Mouse (Mus musculus) hindbrain, embryonic 11.5 days (tissue): ENCODE results near the gene H2al1j. TPM values are rescaled to one million over a fixed set of nuclear protein-coding genes. Genes with fewer than 3 reads are reported as not detected.
"Not testable (repeated sequence)": the region's sequence is repeated elsewhere in the genome, so short reads cannot be mapped to it uniquely, and the experiment has no call there.

ENCODE experiments used
- ATAC-seq: fragments of 200-750 bp; cut with Nextera tagmentation; 2 replicates; pipeline ENCODE4 v1.8.0; 2017; ENCODE audit warnings: mild to moderate bottlenecking, moderate TSS enrichment, moderate library complexity; ENCODE audit not compliant: low FRiP score
- DNase-seq: peaks from one replicate; pipeline ENCODE4 v3.0.0-alpha.2; 2015; ENCODE audit warnings: low spot score
- H3K27ac ChIP-seq: fragments of 300-500 bp; sonication (generic); 2 replicates; pipeline ENCODE4 v1.5.1; 2014; ENCODE audit warnings: mild to moderate bottlenecking, low read depth, low read length
- H3K27me3 ChIP-seq: fragments of 300-500 bp; sonication (generic); 2 replicates; pipeline ENCODE4 v1.6.1; 2014; ENCODE audit warnings: mild to moderate bottlenecking, low read length, moderate library complexity, mixed read lengths; ENCODE audit not compliant: control insufficient read depth, insufficient read depth
- H3K36me3 ChIP-seq: fragments of 300-500 bp; sonication (generic); 2 replicates; pipeline ENCODE4 v1.6.1; 2014; ENCODE audit warnings: mild to moderate bottlenecking, low read length, moderate library complexity, mixed read lengths; ENCODE audit not compliant: control insufficient read depth, insufficient read depth
- H3K4me1 ChIP-seq: fragments of 300-500 bp; sonication (generic); replicated peaks from 2 replicates; pipeline ENCODE4 v1.6.1; 2014; ENCODE audit warnings: low read length, mixed read lengths; ENCODE audit not compliant: control insufficient read depth, insufficient read depth
- H3K4me2 ChIP-seq: fragments of 300-500 bp; sonication (generic); replicated peaks from 2 replicates; pipeline ENCODE4 v1.6.1; 2014; ENCODE audit warnings: mild to moderate bottlenecking, low read depth, low read length
- H3K4me3 ChIP-seq: fragments of 300-500 bp; sonication (generic); 2 replicates; pipeline ENCODE4 v1.5.1; 2014; ENCODE audit warnings: low read depth, low read length
- H3K9ac ChIP-seq: fragments of 300-500 bp; sonication (generic); 2 replicates; pipeline ENCODE4 v1.6.1; 2014; ENCODE audit warnings: low read depth, low read length
- H3K9me3 ChIP-seq: fragments of 300-500 bp; sonication (generic); 2 replicates; pipeline ENCODE4 v1.6.1; 2016; ENCODE audit warnings: low read length; ENCODE audit not compliant: control insufficient read depth
- WGBS: fragments of 180-500 bp; shearing (Covaris S2); extraction: QIAGEN DNeasy Blood & Tissue Kit; methylation state at CpG from one replicate; pipeline ENCODE4 v1.1.7; 2014; 5-methylcytosine and 5-hydroxymethylcytosine counted together
- polyA plus RNA-seq: library from polyadenylated mRNA; unstranded; fragments of >200 nt; fragmentation: Nextera tagmentation; extraction: Ambion mirVana; gene quantifications from 2 replicates; pipeline ENCODE4 v1.2.1, GENCODE M21; 2014

Gene H2al1j
- polyA plus RNA-seq = not detected in 2 replicates

- not testable (repeated sequence) for H3K4me1 ChIP-seq, H3K27ac ChIP-seq, H3K27me3 ChIP-seq, H3K4me2 ChIP-seq, ATAC-seq, H3K4me3 ChIP-seq, DNase-seq, H3K36me3 ChIP-seq, H3K9ac ChIP-seq, H3K9me3 ChIP-seq
- WGBS = 87% methylated on average over 2 of the region's 2 CpGs
Observed at GRCm38 (mm10) chrX:11327522-11327921, at the start of gene H2al1j. H2al1j (plus strand) TSS chrX:11327822.

DNA sequence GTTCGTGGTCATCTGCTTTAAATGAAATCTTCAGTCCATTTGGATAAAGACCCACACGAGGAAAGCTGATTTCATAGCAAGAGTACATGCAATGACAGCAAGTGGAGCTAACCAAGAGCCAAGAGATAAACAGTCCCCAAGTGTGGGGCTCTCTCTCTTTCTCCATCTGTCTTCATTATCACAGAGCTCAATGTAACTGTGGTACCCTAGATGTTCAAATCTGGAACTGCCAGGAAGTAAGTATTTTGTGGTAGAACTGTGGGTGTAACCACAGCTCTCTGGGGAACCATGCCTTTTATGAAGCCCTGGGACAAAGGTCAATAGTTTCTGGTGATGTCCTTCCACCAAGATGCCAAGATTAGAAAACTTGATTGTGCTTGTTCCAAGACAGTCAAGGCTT is 46.9 kb upstream of the H2al1j start:
- no peaks in the 10 kb centered on the region for H3K9me3 ChIP-seq
- no peak for ATAC-seq
- DNase-seq = no peak
- H3K4me3 ChIP-seq = no peak overlapping the region
- no peaks in the 10 kb centered on the region for H3K27me3 ChIP-seq
- no peaks in the 10 kb centered on the region for H3K36me3 ChIP-seq
- no peaks in the 10 kb centered on the region for H3K4me1 ChIP-seq
- 73% methylated on average over 2 of the region's 2 CpGs for WGBS
- no peak overlapping the region for H3K27ac ChIP-seq
- no peak overlapping the region for H3K4me2 ChIP-seq
- no peak overlapping the region for H3K9ac ChIP-seq

- whole genome bisulfite sequencing = 85% methylated on average over 14 of the region's 14 CpGs
- H3K27me3 ChIP-seq = no peaks in the 10 kb centered on the region; the same call in 1 of the 2 replicates
Observed at GRCm38 (mm10) chrX:11288306-11288882, 39.2 kb upstream of the H2al1j start.

GRCm38 (mm10) chrX:11289244-11289643 is 38.4 kb upstream of the H2al1j start:
- no peaks in the 10 kb centered on the region for H3K9me3 ChIP-seq
- no peak overlapping the region for H3K9ac ChIP-seq
- H3K27ac ChIP-seq = no peak overlapping the region
- DNase-seq (no peak), ATAC-seq (no peak)
- no peak overlapping the region for H3K4me3 ChIP-seq
- H3K27me3 ChIP-seq = no peaks in the 10 kb centered on the region; the same call in 1 of the 2 replicates
- no peaks in the 10 kb centered on the region for H3K36me3 ChIP-seq
- 59% methylated on average over 4 of the region's 4 CpGs for WGBS
- no peaks in the 10 kb centered on the region for H3K4me1 ChIP-seq
- no peak overlapping the region for H3K4me2 ChIP-seq

More at GRCm38 (mm10) chrX:11288306-11288882, 39.2 kb upstream of the H2al1j start:
- ATAC-seq (no peak), DNase-seq (no peak)
- no peak overlapping the region for H3K4me2 ChIP-seq
- no peak overlapping the region for H3K4me3 ChIP-seq
- H3K9me3 ChIP-seq = no peaks in the 10 kb centered on the region
- H3K4me1 ChIP-seq = no peaks in the 10 kb centered on the region
- no peak overlapping the region for H3K9ac ChIP-seq
- no peaks in the 10 kb centered on the region for H3K36me3 ChIP-seq
- H3K27ac ChIP-seq = no peak overlapping the region

GRCm38 (mm10) chrX:11298957-11299356 is 28.7 kb upstream of the H2al1j start, which contains the start of gene H2al1a:
H2al1a (plus strand) TSS chrX:11299257.
- not testable (repeated sequence) for H3K27me3 ChIP-seq, H3K36me3 ChIP-seq, DNase-seq, H3K9ac ChIP-seq, H3K4me1 ChIP-seq, H3K27ac ChIP-seq, ATAC-seq, H3K9me3 ChIP-seq, H3K4me3 ChIP-seq, H3K4me2 ChIP-seq
- no CpG with 5 or more reads among the region's 3 CpGs for WGBS

GRCm38 (mm10) chrX:11302132-11302531 is 25.5 kb upstream of the H2al1j start, which contains the start of gene H2al1b:
H2al1b (plus strand) TSS chrX:11302432.
- not testable (repeated sequence) for ATAC-seq, H3K4me2 ChIP-seq
- 87% methylated on average over 1 of the region's 3 CpGs for WGBS

DNA sequence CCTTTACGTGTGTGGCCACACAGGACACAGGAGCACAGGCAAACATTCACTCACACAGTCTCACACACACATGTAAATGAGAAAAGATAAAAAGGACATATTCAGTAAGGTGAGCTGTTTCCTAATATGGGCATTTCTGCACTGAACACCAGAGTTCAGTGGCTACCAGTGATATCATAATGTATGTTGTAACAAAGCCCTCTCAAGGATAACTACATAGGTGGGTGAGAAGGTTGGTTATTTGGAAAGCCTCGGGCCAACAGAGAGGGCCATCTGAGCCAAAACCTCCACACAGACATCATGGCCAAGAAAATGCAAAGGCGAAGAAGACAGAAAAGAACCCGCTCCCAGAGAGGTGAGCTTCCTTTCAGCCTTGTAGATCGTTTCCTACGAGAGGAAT is 22.3 kb upstream of the H2al1j start, which contains the start of gene H2al1c:
Gene H2al1c, plus strand, starts transcription at position 301 of the 400 bp plus-strand sequence.
- H3K4me2 ChIP-seq, H3K9me3 ChIP-seq, H3K4me1 ChIP-seq, ATAC-seq, DNase-seq, H3K27me3 ChIP-seq, H3K4me3 ChIP-seq, H3K9ac ChIP-seq, H3K36me3 ChIP-seq, H3K27ac ChIP-seq: not testable (repeated sequence)
- WGBS = 100% methylated on average over 1 of the region's 6 CpGs

More at GRCm38 (mm10) chrX:11302132-11302531, 25.5 kb upstream of the H2al1j start, which contains the start of gene H2al1b:
- H3K4me1 ChIP-seq, DNase-seq, H3K27me3 ChIP-seq, H3K9ac ChIP-seq, H3K36me3 ChIP-seq, H3K27ac ChIP-seq, H3K9me3 ChIP-seq, H3K4me3 ChIP-seq: not testable (repeated sequence)

- H3K4me3 ChIP-seq, H3K9ac ChIP-seq, H3K4me1 ChIP-seq, H3K9me3 ChIP-seq, H3K27ac ChIP-seq, H3K36me3 ChIP-seq, ATAC-seq, DNase-seq, H3K27me3 ChIP-seq, H3K4me2 ChIP-seq: not testable (repeated sequence)
- WGBS = no CpG with 5 or more reads among the region's 6 CpGs
Observed at GRCm38 (mm10) chrX:11308524-11308923, 19.1 kb upstream of the H2al1j start, which contains the start of gene H2al1d. H2al1d (plus strand) TSS chrX:11308824.

DNA sequence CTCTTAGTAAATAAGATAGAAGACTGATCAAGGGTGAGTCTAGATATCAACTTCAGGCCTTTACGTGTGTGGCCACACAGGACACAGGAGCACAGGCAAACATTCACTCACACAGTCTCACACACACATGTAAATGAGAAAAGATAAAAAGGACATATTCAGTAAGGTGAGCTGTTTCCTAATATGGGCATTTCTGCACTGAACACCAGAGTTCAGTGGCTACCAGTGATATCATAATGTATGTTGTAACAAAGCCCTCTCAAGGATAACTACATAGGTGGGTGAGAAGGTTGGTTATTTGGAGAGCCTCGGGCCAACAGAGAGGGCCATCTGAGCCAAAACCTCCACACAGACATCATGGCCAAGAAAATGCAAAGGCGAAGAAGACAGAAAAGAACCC is 16.0 kb upstream of the H2al1j start, which contains the start of gene H2al1e:
Gene H2al1e, plus strand, starts transcription at position 301 of the 400 bp plus-strand sequence.
- not testable (repeated sequence) for H3K4me2 ChIP-seq, H3K4me3 ChIP-seq, H3K36me3 ChIP-seq, H3K9me3 ChIP-seq, H3K27me3 ChIP-seq, H3K27ac ChIP-seq, ATAC-seq, H3K9ac ChIP-seq, H3K4me1 ChIP-seq, DNase-seq
- WGBS = no CpG with 5 or more reads among the region's 3 CpGs
